Mouse (Mus musculus): ENCODE data around the gene Git1.

The Git1 gene

DNA sequence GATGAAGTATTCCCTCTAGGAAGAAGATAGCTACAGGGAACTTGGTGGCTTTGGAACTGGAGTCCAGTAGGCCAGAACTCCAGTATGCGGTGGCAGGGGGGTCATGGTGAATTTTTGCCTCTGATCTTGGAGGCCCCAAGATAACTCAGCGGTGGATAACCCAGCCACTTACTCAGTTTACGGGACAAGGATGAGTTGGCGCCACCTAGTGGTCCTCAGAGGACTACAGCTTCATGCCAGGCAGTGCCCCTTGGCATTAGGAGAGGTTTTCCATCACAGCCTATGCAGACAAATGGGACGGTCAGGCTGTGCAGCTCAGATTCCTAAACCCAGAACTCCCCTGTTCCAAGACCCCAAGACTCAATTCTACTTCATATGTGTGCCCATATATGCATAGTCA, 8.0 kb downstream of the Git1 start:
- peak; percentile 77 for DNase-seq (ENCODE audit: low read depth, low spot score)

DNA sequence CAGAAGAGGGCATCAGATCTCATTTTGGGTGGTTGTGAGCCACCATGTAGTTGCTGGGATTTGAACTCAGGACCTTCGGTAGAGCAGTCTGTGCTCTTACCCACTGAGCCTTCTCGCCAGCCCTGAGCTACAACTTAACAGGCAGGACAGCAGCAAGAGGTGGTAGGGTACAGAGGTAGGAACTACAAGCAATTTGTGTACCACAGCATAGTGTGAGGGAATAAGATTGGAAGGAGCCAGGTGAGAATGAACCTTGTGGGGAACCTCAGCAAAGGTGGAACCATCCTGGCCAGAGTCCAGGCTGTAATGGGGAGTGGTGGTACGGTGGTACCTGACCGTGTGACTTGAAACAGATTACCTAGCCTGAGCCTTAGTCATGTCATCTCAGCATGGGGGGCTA, 8.6 kb downstream of the Git1 start:
- DNase-seq (ENCODE audit: low read depth, low spot score), result no peak

DNA sequence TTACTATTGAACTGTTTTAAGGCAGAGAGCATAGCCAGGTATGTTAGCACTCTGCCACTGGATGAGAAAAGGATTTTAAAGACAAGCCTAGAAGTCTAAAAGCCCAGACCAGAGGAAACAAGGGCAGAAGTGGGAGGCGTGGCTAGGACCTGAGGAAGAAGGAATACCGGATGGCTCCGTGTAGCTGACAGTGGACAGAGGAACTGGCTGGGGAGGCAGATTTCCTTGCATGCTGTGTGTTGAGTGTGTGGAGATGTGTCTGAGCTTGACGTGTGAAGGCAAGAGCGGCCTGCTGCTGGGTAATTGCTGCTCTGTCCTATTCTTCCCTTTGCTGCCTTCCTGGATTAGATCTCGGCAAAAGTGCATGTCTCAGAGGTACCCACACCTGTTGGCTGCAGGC, 9.1 kb downstream of the Git1 start:
- no peak for DNase-seq (ENCODE audit: low read depth, low spot score)

DNA sequence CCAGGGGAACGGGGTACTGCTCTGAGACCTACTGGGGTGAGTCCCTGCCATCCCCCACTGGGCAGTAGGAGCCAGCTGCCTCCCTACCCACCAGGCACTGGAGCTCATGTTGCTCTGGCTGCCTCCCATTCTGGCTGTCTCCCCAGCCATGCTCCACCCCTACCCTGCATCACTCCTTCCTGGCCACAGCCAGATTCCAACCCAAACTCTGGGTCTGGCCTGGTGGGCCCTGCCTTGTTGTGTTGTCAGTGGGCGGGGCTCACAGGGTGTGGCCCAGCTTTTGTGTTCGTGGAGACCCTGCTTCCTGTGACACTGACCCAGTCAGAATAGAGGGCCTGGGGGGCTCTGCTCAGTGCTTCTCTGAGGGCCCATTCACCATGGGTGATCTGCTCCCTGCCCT, 10.1 kb downstream of the Git1 start:
- DNase-seq (ENCODE audit: low read depth, low spot score), result no peak

DNA sequence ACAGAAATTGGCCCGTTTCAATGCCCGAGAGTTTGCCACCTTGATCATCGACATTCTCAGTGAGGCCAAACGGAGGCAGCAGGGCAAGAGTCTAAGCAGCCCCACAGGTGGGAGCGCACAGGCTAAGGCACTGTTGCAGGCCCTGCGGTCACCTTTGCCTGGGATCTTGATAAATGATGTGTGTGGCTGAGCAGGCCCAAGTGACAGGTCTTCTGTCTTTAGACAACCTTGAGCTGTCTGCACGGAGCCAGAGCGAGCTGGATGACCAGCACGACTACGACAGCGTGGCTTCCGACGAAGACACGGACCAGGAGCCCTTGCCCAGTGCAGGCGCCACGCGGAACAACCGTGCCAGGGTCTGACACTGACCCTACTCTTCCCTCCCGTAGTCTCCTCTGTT, 11.0 kb downstream of the Git1 start:
- no peak for DNase-seq (ENCODE audit: low read depth, low spot score)

DNA sequence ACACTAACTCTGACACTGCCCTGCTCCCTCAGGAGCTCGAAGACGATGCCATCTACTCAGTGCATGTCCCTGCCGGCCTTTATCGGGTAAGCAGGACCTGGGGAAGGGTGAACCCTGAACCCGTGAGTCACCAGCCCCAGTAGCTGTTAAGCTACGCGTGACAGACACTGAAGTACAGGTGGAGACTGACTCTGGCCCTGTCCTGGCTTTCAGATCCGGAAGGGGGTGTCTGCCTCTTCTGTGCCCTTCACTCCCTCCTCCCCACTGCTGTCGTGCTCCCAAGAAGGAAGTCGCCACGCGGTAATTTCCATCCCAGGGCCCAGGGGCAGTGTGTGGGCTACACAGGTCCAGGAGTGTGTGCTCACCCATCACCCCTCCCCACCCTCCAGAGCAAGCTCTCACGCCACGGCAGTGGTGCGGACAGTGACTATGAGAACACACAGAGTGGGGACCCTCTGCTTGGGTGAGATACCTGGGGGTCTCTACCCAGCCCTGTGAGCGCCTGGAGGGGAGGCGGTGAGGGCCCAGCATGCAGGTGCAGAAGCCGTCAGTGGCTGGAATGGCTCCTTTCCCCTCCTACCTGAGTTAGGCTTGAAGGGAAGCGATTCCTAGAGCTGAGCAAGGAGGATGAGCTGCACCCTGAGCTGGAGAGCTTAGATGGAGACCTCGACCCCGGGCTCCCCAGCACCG, 12.1 kb downstream of the Git1 start:
- no peak for DNase-seq (ENCODE audit: low read depth, low spot score)

DNA sequence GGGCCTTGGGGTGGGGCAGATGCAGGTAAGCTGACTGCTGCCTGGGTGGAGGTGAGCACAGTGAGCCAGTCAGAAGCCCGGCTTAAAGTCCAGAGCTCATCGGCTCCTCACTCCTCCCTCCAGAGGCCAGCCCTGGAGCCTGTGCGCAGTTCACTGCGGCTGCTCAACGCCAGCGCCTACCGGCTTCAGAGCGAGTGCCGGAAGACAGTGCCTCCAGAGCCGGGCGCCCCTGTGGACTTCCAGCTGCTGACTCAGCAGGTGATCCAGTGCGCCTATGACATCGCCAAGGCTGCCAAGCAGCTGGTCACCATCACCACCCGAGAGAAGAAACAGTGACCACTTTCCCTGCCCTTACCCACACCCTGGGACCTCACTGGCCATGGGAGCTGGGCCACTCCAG, 12.9 kb downstream of the Git1 start:
- DNase-seq (ENCODE audit: low read depth, low spot score), result no peak

DNA sequence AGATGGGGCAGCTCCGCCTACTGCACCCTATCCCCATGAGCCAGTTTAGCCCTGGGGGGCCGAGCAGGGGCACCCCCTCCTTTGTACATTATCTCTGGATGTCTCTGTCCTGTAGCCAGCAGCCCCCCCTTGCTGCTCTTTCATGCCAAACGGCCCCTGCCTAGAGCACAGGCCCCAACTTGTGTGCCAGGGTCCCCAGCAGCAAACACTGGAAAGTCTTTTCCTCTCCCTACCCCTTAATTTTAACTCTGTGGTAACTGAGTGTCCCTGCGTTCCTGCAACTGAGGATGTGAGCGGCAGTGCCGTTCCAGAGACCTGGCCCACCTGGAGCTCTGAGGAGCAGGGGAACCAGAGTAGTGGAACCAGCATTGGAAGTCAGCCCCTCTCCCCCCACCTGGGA, 13.6 kb downstream of the Git1 start:
- no peak for DNase-seq (ENCODE audit: low read depth, low spot score)

DNA sequence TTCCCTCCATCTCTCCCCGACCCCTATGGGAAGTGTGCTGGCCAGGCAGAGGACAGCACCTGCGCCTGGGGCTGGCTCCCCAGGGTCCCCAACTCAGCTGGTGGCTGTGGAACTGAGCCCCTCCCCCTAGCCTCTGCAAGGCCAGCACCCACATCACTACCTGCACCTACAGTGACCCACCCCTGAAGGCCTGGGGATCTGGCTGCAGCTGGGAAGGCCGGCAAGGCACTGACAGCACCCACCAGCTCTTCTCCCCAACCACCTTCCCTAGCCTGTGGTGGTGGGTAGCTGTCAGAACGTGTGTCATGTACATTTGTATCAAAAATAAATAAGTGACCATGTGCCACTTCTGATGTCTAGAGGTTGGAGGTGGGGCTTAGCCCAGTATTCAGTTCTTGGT, 14.1 kb downstream of the Git1 start:
- DNase-seq (ENCODE audit: low read depth, low spot score), result no peak

DNA sequence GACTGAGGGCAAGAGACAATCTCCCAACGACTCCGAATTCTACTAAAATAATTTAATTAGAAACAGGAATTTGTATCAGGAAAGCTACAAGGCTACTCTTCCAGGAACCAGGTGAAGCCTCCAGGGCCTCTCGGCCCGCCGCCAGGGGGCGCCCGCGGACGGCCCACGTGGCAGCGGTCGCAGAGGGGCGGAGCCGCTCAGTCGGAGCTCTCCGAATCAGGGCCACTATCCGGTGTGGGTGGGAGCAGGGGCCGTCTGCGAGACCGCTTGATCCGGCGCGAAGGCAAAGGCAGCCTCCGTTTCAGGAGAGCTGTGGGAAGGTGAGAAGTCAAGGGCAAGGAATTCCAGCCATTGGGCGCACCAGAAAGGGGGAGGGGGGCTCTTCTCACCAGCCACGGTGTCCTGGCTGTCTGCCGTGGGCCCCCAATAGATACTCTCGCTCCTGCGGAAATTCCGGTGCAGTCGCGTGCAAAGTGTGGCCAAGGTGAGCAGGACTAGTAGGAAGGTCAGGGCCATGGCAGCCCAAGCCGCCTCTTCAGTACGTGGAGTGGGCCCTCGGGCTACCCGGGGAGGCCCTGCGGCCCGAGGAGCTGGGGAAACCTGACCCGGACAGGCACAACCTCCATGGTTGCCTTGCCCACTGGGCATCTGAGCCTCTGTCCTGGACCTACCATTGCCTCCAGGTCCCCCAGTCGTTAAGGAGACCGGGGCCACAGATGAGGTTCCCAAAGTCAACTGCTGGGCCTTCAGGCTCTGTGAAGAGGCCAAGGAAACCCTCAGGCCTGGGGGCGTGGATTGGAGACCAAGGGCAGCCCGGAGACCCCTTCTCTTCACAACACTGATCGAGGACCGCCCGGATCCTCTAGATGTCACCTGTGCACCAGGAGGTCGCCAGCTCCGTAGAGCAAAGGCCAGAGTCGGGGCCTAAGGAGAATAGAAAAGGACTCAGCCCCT, 15.0 kb downstream of the Git1 start:
- DNase-seq (ENCODE audit: low read depth, low spot score), result peak; percentile 82

DNA sequence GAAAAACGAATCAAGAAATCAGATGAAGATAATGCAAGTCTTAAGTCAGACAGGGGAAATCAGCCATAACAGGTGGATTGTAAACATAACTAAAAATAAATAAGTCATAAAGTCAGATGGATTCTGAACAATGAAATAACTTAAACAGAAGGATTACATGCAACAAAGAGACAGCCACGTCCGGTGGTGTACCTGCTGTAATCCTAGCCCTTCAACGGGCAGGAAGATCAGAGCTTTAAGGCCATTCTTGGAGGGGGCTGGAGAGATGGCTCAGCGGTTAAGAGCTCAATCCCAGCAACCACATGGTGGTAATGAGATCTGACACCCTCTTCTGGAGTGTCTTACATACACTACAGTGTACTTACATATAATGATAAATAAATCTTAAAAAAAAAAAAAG, 18.0 kb downstream of the Git1 start:
- no peak for DNase-seq (ENCODE audit: low read depth, low spot score)

DNA sequence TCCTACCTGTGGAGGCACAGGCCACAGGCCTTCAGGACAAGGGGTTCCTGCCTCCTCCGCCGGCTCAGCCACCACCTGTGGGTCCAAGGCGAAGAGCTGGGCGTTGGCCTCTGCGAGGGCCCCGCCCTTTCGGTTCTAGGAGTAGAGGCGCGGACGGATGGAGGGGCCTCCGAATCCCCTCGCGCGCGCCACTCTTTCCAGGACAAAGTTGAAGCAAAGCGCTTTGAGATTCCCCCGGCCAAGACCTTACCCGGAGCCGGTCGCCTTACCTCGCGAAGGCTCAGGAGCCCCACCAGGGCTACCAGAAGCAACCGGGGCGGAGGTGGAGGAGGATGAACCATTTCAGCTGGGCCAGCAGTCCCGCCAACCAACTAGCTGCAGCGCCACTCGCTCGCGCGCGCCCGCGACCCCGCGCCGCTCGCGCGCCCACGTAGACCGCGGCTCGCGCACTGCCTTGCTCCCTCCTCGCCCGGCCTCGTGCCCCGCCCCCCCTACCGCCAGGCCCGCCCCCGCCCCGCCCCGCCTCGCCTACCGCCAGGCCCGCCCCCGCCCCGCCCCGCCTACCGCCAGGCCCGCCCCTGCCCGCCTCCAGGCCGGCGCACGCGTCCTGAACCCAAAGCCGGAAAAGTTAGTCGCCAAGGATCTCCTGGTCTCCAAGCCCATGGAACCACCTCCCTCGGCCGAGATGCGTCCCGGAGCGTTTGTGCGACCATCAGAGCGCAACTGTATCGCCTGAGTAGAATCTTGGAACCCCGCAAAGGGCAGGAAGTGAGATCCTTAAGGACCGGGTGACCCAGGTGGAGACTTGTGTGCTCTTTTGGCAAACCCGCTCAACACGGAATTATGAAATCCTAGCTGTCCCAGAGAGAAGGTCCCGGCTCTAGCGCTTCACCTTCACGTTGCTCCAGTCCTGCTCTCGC, 19.8 kb downstream of the Git1 start:
- DNase-seq (ENCODE audit: low read depth, low spot score), result peak; percentile 93

DNA sequence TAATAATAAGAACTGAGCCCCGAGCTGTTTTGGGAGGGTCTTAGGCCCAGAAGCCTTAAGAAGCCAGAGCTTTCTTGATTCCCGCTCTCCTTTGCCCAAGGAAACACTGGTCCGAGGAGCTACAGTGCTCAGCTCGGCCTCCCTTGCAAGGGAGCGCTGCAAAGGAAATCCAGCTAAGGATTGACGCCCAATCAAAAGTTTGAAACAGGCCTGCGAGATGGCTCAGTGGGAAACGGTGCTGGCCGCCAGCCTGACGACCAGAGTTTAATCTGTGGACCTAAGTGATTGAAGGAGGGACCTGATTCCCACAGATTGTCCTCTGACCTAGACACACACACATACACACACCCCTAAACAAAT, 20.4 kb downstream of the Git1 start:
- DNase-seq (ENCODE audit: low read depth, low spot score), result no peak

DNA sequence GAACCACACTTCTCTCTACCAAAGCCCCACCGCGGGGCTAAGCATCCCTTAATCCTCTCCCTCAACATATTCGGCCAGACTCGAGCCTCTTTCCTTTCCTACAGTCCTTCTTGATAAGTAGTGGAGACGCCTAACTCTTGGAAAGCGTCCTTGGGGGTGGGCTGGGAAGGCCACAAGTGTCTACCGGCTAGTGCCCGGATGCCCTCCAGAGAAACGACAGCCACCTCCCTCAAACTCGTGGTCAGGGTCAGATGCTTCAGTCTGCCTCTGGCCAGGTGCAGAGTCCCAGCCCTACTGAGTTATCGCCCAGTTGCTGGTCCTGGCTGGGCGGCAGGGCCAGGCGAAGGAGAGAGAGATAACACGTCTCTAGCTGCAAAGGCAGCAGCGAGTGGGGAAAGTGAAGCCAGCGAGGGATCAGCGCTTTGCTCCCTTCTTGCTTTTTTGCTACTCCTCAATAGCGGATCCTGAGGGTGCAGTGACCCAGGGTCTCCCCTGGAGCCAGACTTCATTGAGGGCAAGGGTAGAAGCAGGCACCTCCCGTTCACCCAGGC, 21.0 kb downstream of the Git1 start:
- DNase-seq (ENCODE audit: low read depth, low spot score), result peak; percentile 57

DNA sequence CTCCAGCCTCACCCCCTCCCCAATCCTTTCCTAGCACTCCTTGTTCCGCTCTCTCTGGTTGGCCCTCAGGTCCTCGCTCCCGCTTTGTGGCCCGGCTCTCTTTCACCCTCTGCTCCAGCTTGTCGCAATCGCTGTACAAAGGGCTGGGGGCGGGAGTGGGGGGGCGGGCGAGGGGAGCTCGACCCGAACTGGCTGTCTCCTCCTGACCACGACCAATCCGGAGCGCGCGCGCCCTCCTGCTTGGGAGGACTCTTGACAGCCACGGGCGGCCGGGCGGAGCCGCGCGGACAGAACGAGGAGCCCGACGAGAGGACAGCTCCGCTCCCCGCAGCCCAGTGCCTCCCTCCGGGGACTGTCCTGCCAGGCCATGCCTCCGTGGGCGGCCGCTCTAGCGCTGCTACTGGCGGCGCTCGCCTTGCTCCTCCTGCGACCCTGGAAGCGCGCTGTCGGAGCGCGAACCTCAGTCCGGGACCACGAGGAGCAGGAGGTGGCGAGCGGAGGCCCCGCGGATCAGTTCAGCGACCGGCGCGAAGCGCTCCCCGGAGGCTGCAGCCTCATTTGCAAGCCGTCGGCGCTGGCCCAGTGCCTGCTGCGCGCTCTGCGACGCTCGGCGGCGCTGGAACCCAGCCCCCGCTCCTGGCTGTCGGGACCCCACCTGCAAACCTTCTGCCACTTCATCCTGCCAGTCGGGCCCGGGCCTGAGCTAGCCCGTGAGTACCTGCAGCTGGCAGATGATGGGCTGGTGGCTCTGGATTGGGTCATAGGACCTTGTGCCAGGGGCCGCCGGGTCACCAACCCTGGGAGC, 21.7 kb downstream of the Git1 start, which contains the start of gene Abhd15:
Gene Abhd15 (plus strand): TSS at position 290 of the 805 bp plus-strand sequence.
- DNase-seq (ENCODE audit: low read depth, low spot score), result peak; percentile 80

DNA sequence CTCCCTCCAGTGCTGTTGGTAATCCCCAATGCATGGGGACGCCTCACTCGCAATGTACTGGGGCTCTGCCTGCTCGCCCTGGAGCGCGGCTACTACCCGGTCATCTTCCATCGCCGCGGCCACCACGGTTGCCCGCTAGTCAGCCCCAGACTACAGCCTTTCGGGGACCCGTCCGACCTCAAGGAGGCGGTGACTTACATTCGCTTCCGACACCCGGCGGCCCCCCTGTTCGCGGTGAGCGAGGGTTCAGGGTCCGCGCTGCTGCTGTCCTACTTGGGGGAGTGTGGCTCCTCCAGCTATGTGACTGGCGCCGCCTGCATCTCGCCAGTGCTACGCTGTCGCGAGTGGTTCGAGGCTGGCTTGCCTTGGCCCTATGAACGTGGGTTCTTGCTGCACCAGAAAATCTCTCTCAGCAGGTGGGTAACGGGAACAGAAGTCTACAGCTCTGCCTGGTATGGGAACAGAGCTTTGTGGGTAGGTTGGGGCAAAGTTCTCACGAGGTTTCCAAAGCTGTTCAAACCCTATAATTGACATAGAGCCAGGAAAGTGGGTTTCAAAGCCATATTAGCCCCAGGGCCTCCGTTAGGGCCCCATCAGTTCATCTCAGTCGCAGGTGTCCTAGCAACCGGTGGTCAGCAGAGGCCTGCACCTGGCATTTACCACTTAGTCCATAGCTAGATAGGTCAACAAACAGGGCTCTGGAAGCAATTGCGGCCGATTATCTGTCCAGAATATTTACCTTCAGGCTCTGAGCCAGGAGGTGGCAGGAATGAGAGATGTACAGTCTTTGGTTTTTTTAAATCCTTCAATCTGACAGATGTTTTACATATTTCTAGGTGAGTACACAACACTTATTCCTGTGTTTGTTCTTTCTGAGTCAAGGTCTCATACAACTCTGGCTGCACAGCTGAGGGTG, 22.5 kb downstream of the Git1 start, which contains the start of gene Trp53i13:
Gene Trp53i13 (minus strand): TSS at position 344 of the 916 bp plus-strand sequence.
- DNase-seq (ENCODE audit: low read depth, low spot score), result no peak

DNA sequence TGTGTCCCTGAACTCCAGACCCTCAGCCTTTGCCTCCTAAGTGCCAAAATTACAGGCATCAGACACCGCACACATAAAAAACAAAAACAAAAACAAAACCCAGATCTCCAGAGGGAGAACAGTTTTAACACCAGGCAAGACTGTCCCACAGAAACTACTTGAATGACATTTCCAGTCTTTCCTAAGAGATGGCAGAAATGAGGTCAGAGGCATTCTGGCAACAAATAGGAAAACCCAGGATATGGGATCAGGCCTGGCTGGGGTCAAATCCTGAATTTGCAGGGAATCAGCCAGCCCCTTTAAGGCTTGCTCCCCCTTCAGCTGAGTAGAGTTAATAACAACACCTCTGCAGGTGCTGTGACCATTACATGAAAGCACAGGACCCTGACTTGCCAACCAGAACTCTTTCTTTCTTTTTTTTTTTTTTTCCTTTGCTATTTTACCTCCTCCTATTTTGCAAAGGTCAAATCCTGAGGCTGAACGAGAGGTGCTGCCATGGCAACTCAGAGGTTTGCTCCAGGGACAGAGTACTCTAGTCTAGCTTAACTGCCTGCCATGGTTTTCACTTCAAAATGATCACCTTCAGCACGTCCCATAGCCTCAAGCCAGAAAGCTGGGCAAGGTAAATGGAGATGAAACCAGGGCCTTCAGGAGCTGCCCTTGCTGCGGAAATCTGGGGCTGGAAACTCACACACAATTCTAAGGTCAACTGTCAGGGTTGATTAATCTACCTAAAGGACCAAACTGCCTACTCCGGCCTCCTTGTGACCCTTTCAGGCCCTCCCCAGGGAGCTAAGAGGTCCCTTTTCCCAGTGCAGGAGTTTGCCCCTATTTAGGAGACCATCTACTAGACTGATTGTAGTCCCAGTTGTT, 23.4 kb downstream of the Git1 start:
- DNase-seq (ENCODE audit: low read depth, low spot score), result no peak

DNA sequence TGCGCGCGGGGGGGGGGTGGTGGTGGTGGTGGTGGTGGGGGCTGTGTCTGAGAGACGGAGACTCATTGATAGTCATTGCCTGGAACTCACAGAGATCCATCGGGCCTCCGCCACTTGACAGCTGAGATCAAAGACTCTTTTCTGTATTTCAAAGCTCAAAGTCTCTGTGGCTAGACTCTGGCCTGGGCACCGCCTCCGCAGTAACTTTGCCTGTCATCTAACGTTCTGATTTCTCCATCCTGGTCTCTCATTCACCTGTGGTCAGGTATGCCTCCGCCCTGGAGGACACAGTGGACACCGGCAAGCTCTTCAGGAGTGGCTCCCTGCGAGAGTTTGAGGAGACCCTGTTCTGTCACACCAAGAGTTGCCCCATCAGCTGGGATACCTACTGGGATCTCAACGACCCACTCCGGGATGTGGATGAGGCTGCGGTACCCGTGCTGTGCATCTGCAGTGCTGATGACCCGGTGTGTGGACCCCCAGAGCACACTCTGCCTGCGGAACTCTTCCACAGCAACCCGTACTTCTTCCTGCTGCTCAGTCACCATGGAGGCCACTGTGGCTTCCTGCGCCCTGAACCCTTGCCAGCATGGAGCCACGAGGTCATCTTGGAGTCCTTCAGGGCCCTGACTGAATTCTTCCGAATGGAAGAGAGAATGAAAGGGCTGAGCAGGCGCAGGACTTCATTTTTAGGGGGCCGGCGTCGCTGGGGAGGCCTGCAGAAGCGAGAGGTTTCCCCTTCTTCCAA, 24.9 kb downstream of the Git1 start:
- no peak for DNase-seq (ENCODE audit: low read depth, low spot score)

Measured in A20 (cell line).